Mouse (Mus musculus): ENCODE data around the gene Myo19.

The Myo19 gene

GRCm38 (mm10) chr11:84886236-84886635, 6.3 kb downstream of the Myo19 start:
- in situ Hi-C loops (cut with MboI, MseI) = no loop called here

GRCm38 (mm10) chr11:84886767-84887511, 7.0 kb downstream of the Myo19 start:
- in situ Hi-C loops (cut with MboI, MseI) = no loop called here

- in situ Hi-C loops (cut with MboI, MseI) = no loop called here
Observed at GRCm38 (mm10) chr11:84888025-84888424, 8.1 kb downstream of the Myo19 start.

GRCm38 (mm10) chr11:84889492-84889891, 9.5 kb downstream of the Myo19 start:
- in situ Hi-C loops (cut with MboI, MseI) = no loop called here

- in situ Hi-C loops (cut with MboI, MseI) = no loop called here
Observed at GRCm38 (mm10) chr11:84891705-84892104, 11.8 kb downstream of the Myo19 start.

GRCm38 (mm10) chr11:84893113-84893512, 13.2 kb downstream of the Myo19 start:
- in situ Hi-C loops (cut with MboI, MseI) = no loop called here

GRCm38 (mm10) chr11:84904597-84905144, 24.7 kb downstream of the Myo19 start:
- in situ Hi-C loops (cut with MboI, MseI) = no loop called here

- in situ Hi-C loops (cut with MboI, MseI) = no loop called here
Observed at GRCm38 (mm10) chr11:84907081-84907480, 27.1 kb downstream of the Myo19 start.

- in situ Hi-C loops (cut with MboI, MseI) = no loop called here
Observed at GRCm38 (mm10) chr11:84908480-84908879, 28.5 kb downstream of the Myo19 start.

- in situ Hi-C loops (cut with MboI, MseI) = no loop called here
Observed at GRCm38 (mm10) chr11:84910411-84910810, 30.5 kb downstream of the Myo19 start.

GRCm38 (mm10) chr11:84914673-84915072, 34.7 kb downstream of the Myo19 start:
- in situ Hi-C loops (cut with MboI, MseI) = no loop called here

GRCm38 (mm10) chr11:84916053-84916702, 36.2 kb downstream of the Myo19 start, which contains the start of gene Znhit3:
TSS of gene Znhit3 (minus strand) at chr11:84916366.
- in situ Hi-C loops (cut with MboI, MseI) = no loop called here

- in situ Hi-C loops (cut with MboI, MseI) = no loop called here
Observed at GRCm38 (mm10) chr11:84916703-84917300, 36.9 kb downstream of the Myo19 start.

- in situ Hi-C loops (cut with MboI, MseI) = no loop called here
Observed at GRCm38 (mm10) chr11:84918425-84918824, 38.5 kb downstream of the Myo19 start.

GRCm38 (mm10) chr11:84919276-84919675, 39.3 kb downstream of the Myo19 start:
- in situ Hi-C loops (cut with MboI, MseI) = no loop called here

- in situ Hi-C loops (cut with MboI, MseI) = no loop called here
Observed at GRCm38 (mm10) chr11:84919951-84920350, 40.0 kb downstream of the Myo19 start.

GRCm38 (mm10) chr11:84920981-84921380, 41.0 kb downstream of the Myo19 start:
- in situ Hi-C loops (cut with MboI, MseI) = no loop called here

- in situ Hi-C loops (cut with MboI, MseI) = no loop called here
Observed at GRCm38 (mm10) chr11:84932261-84932660, 52.3 kb downstream of the Myo19 start.

- in situ Hi-C loops (cut with MboI, MseI) = no loop called here
Observed at GRCm38 (mm10) chr11:84939508-84940053, 59.6 kb downstream of the Myo19 start.

GRCm38 (mm10) chr11:84940140-84940539, 60.2 kb downstream of the Myo19 start:
- in situ Hi-C loops (cut with MboI, MseI) = no loop called here

GRCm38 (mm10) chr11:84943948-84944347, 64.0 kb downstream of the Myo19 start:
- in situ Hi-C loops (cut with MboI, MseI) = no loop called here
